Mouse (Mus musculus) stomach, embryonic 15.5 days (tissue): ENCODE measurements around the gene Cacna1d. TPM values are rescaled to one million over a fixed set of nuclear protein-coding genes. Genes with fewer than 3 reads are reported as not detected.

Experiments
- ATAC-seq: fragments of 200-750 bp; cut with Nextera tagmentation; 2 replicates; pipeline ENCODE4 v1.8.0; 2017; ENCODE audit warnings: low read depth, moderate number of reproducible peaks, moderate TSS enrichment; ENCODE audit not compliant: insufficient read depth, low FRiP score
- H3K27ac ChIP-seq: fragments of 300-500 bp; sonication (generic); 2 replicates; pipeline ENCODE4 v1.5.1; 2015; ENCODE audit warnings: mild to moderate bottlenecking, inconsistent platforms
- H3K27me3 ChIP-seq: fragments of 300-500 bp; sonication (generic); replicated peaks from 2 replicates; pipeline ENCODE4 v1.6.1; 2015; ENCODE audit warnings: inconsistent platforms
- H3K36me3 ChIP-seq: fragments of 300-500 bp; sonication (generic); 2 replicates; pipeline ENCODE4 v1.6.1; 2015; ENCODE audit warnings: inconsistent platforms
- H3K4me1 ChIP-seq: fragments of 300-500 bp; sonication (generic); 2 replicates; pipeline ENCODE4 v1.6.1; 2015; ENCODE audit warnings: inconsistent platforms
- H3K4me2 ChIP-seq: fragments of 300-500 bp; sonication (generic); 2 replicates; pipeline ENCODE4 v1.6.1; 2015; ENCODE audit warnings: mild to moderate bottlenecking, inconsistent platforms
- H3K4me3 ChIP-seq: fragments of 300-500 bp; sonication (generic); replicated peaks from 2 replicates; pipeline ENCODE4 v1.5.1; 2015; ENCODE audit warnings: inconsistent platforms
- H3K9ac ChIP-seq: fragments of 300-500 bp; sonication (generic); 2 replicates; pipeline ENCODE4 v1.6.1; 2015; ENCODE audit warnings: inconsistent platforms
- H3K9me3 ChIP-seq: fragments of 300-500 bp; sonication (generic); 2 replicates; pipeline ENCODE4 v1.6.1; 2016; ENCODE audit warnings: inconsistent platforms
- WGBS: fragments of 180-500 bp; shearing (Covaris S2); methylation state at CpG from one replicate; pipeline ENCODE4 v1.1.7; 2015; 5-methylcytosine and 5-hydroxymethylcytosine counted together
- polyA plus RNA-seq: library from polyadenylated mRNA; unstranded; fragments of >200 nt; fragmentation: Nextera tagmentation; extraction: Ambion mirVana; gene quantifications from 2 replicates; pipeline ENCODE4 v1.2.1, GENCODE M21; 2015

Cacna1d gene
- polyA plus RNA-seq, 1 experiment from 2014 or later: 6.1 TPM

DNA sequence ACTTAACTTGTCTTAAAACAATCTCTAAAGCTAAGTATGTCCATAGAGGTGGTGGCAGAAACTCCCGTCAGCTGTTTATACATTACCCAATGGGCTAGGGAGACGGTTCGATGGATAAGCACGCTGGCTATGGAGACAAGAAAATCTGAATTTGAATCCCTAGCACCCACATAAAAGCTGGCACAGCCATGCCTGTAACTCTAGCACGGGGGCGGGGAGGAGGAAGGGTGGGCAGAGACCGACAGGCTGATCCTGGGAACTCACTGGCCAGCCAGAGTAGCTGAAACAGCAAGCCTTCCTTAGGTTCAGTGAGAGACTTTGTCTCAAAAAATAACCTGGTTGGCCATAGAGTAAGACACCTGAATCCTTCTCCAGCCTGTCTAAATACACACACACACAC lies 33.8 kb downstream of the Cacna1d start:
- no peak overlapping the region for H3K27ac ChIP-seq
- H3K27me3 ChIP-seq: no peaks in the 10 kb centered on the region
- no peak for ATAC-seq
- H3K4me2 ChIP-seq: no peak overlapping the region
- no peaks in the 10 kb centered on the region for H3K9me3 ChIP-seq
- 69% methylated on average over 7 of the region's 7 CpGs for WGBS
- no peak overlapping the region for H3K9ac ChIP-seq
- no peaks in the 10 kb centered on the region for H3K36me3 ChIP-seq
- no peak overlapping the region for H3K4me3 ChIP-seq
- peaks cover 5% of the 10 kb centered on the region; the same call in 1 of the 2 replicates for H3K4me1 ChIP-seq

DNA sequence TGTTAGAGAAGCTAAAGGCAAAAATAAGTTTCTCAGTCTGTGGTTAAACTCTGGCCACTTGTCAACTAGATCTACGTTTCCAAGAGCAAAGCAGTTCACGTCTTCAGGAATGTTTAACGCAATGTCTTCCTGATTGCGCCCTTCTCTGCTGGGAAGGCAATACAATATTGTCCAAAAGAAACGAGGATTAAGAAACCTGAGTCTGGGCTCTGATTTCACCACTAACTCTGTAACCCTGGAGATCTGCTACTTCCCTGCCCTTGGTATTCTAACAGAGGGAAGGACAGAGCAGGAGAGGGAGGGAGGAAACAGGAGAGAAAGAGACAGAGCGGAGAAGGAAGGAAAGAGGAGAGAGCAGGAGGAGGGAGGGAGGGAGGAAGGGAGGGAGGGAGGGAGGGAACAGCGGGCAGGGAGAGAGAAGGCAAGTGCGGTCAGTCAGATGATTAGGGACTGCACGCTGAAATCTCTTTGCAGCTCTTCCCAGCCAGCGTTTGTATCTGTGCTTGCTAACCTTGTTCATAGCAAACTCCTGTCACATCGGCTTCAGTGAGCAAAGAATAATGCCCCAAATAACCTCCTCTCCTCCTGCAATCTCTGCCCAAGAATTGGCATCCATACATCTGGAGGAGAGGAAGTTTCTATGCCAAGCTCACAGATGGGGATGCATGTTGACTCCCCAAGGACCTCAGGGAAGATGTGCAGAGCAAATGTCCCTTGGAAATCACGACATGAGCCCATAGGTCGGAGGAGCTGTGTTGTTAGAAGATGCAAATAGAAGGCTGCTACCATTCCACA lies 35.3 kb downstream of the Cacna1d start:
- Histone ChIP-seq H3K4me1 (peaks cover 5% of the 10 kb centered on the region; the same call in 1 of the 2 replicates), H3K4me3 (no peak overlapping the region), H3K4me2 (no peak overlapping the region), H3K36me3 (no peaks in the 10 kb centered on the region), H3K9ac (no peak overlapping the region), H3K27me3 (no peaks in the 10 kb centered on the region), H3K9me3 (no peaks in the 10 kb centered on the region), H3K27ac (no peak overlapping the region)
- WGBS: 16% methylated on average over 13 of the region's 13 CpGs
- ATAC-seq: no peak

DNA sequence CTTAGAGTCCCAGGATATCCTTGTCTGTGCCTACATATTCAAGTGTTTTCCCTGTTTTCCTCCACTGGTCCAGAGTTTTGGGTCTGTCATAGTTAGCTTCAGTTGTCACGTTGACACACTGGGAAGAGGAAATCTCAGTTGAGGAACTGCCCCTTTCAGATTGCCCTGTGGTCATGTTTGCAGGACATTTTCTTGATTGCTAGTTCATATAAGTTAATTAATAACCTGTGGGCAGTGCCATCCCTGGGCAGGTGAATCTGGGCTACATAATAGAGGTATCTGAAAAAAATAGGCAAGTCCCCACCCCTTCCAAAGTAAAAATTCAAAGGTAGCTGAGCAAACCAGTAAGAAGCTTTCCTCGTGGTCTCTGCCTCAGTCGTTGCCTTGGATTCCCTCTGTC lies 51.3 kb downstream of the Cacna1d start:
- Histone ChIP-seq H3K4me1 (no peaks in the 10 kb centered on the region), H3K27ac (no peak overlapping the region), H3K36me3 (no peaks in the 10 kb centered on the region), H3K9me3 (no peaks in the 10 kb centered on the region), H3K4me3 (no peak overlapping the region), H3K4me2 (no peak overlapping the region), H3K9ac (no peak overlapping the region), H3K27me3 (no peaks in the 10 kb centered on the region)
- no peak for ATAC-seq
- WGBS: 69% methylated on average over 3 of the region's 3 CpGs

DNA sequence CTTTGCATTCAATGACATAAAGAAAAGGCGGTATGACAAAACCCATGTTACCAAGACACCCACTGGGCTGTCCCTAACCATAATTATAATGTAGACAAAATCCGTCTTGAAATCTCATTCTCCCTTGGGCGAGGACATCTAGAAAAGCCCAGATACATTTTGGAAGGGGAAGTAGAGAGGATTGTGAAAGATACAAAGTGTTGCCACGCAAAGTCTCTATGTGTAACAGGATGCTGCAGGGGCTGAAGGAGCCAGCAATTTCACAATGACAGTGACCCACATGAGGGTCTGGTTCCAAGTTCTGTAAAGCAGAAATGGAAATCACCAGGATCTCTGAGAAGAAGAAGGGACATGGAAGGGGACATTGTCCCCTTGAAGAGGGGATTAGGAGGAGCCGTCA lies 55.9 kb downstream of the Cacna1d start:
- no peaks in the 10 kb centered on the region for H3K9me3 ChIP-seq
- WGBS: 88% methylated on average over 5 of the region's 5 CpGs

DNA sequence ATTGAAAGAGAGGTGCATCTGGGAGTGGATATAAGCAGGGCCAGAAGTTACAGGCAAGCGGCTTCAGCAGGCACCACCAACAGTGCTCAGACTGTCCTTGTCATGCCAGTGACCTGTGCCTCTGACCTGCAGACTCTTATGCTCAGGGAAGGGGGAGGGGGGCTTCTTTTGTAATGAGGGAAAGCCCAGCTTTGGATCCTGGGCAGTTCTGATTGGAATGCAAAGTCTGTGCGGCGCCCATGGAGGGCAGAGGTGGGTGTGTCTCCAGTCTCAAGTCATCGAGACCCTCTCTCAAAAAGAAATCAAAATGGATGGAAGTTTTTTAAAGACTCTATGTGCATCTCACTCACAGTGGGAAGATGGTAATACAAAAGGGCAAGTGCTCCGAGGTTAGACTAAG lies 60.8 kb downstream of the Cacna1d start:
- H3K4me2 ChIP-seq: no peak overlapping the region
- 72% methylated on average over 5 of the region's 5 CpGs for WGBS
- no peak for ATAC-seq

More for the DNA sequence above, 55.9 kb downstream of the Cacna1d start:
- H3K36me3 ChIP-seq: no peaks in the 10 kb centered on the region
- H3K4me1 ChIP-seq: no peaks in the 10 kb centered on the region; the same call in 1 of the 2 replicates
- H3K4me2 ChIP-seq: no peak overlapping the region
- no peak overlapping the region for H3K4me3 ChIP-seq
- H3K27ac ChIP-seq: no peak overlapping the region
- ATAC-seq: no peak
- no peak overlapping the region for H3K9ac ChIP-seq
- H3K27me3 ChIP-seq: no peaks in the 10 kb centered on the region

DNA sequence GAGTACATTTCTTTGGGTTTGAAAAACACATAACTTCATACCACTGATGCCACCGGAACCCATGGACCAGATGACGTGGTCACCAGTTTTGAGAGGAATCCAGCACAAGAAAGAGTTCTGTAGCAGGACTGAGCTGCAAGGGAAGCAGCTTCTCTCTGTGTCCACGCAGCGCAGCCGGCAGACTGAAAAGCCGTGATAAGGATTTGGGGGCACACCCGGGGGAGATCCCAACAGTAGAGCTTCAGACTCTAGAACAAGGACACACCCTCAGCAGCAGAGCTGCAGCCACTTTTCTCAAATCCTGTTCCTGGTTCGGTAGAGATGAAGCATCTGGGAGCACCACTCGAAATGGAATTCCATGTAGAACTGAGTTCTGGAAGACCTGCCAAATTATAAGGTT lies 61.2 kb downstream of the Cacna1d start:
- Histone ChIP-seq H3K4me1 (peaks cover 3% of the 10 kb centered on the region; the same call in 1 of the 2 replicates), H3K9ac (no peak overlapping the region), H3K27me3 (no peaks in the 10 kb centered on the region), H3K4me3 (no peak overlapping the region), H3K4me2 (no peak overlapping the region), H3K9me3 (no peaks in the 10 kb centered on the region), H3K36me3 (no peaks in the 10 kb centered on the region), H3K27ac (no peak overlapping the region)
- no peak for ATAC-seq
- 83% methylated on average over 9 of the region's 9 CpGs for WGBS

More for the DNA sequence above, 60.8 kb downstream of the Cacna1d start:
- H3K9ac ChIP-seq: no peak overlapping the region
- H3K27ac ChIP-seq: no peak overlapping the region
- H3K9me3 ChIP-seq: no peaks in the 10 kb centered on the region
- H3K27me3 ChIP-seq: no peaks in the 10 kb centered on the region
- no peak overlapping the region for H3K4me3 ChIP-seq
- no peaks in the 10 kb centered on the region for H3K36me3 ChIP-seq
- H3K4me1 ChIP-seq: peaks cover 3% of the 10 kb centered on the region; the same call in 1 of the 2 replicates

DNA sequence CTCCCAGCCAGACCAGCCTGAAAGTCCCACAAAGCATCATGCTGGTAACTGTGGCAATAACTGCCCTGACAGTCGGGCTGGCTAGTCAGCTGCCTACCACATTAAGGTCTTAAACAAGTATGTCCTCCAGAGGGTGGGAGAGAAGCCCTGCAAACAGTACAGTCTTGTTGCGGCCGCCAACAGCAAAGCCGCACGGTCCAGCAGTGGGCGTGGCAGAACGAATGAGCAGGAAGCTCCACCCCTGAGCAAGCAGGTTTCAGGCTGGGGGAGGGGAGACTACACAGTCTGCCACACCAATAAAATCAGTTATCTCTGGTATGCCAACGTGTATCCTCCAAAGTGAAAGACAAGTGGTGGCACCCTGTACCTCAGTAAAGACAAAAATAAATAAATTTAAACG lies 61.6 kb downstream of the Cacna1d start:
- Histone ChIP-seq H3K27ac (no peak overlapping the region), H3K9me3 (no peaks in the 10 kb centered on the region), H3K36me3 (no peaks in the 10 kb centered on the region), H3K4me2 (no peak overlapping the region), H3K9ac (no peak overlapping the region), H3K4me1 (peaks cover 3% of the 10 kb centered on the region; the same call in 1 of the 2 replicates), H3K27me3 (no peaks in the 10 kb centered on the region), H3K4me3 (no peak overlapping the region)
- 0 out of 2 replicates have a peak, but pooled peaks have one; percentile 50 for ATAC-seq
- 48% methylated on average over 9 of the region's 9 CpGs for WGBS

DNA sequence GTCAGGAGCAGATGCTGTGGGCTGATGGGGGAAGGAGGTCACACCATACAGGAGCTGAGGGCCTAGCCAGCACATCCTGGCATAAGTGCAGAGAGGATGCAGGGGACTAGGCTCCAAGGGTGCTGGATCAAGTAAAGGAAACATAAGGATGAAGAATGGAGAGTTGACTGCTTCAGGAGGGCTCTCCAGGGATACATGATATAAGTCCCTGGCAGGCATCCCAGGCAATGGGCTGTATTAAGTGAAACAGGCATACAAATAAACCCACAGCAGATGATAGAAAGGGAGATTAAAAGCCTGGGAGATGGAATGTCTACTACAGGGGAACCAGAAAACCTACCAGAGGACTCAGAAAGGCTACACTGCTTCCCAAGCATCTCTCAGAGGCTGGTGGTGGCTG lies 62.5 kb downstream of the Cacna1d start:
- Histone ChIP-seq H3K27ac (no peak overlapping the region), H3K36me3 (no peaks in the 10 kb centered on the region), H3K9me3 (no peaks in the 10 kb centered on the region), H3K27me3 (no peaks in the 10 kb centered on the region), H3K4me2 (no peak overlapping the region), H3K9ac (no peak overlapping the region), H3K4me1 (peaks cover 3% of the 10 kb centered on the region; the same call in 1 of the 2 replicates), H3K4me3 (no peak overlapping the region)
- ATAC-seq: no peak

DNA sequence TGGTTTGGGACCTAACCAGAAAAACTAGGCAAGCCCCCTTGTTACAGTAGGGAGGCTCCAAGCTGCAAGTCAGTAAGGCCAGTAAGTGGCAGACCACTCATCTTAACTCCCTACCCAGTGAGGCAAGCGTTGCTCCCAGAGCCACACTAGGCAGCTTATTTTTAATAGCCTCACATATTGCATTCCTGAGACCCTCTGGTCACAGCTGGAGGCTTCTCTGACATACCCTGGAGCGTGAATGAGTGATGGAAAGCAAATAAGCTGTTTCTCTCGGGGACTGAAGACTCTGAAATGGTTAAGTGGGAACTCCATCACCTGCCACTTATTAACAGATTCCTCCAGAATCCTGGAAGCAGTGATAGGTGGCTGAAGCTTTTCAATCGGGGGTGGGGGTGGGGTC lies 65.4 kb downstream of the Cacna1d start:
- H3K9ac ChIP-seq: no peak overlapping the region
- H3K27ac ChIP-seq: no peak overlapping the region
- no peak overlapping the region for H3K4me2 ChIP-seq
- no peaks in the 10 kb centered on the region for H3K27me3 ChIP-seq
- H3K4me1 ChIP-seq: peaks cover 3% of the 10 kb centered on the region; the same call in 1 of the 2 replicates
- no peaks in the 10 kb centered on the region for H3K9me3 ChIP-seq
- ATAC-seq: no peak
- H3K36me3 ChIP-seq: no peaks in the 10 kb centered on the region
- no peak overlapping the region for H3K4me3 ChIP-seq
- WGBS: 36% methylated on average over 4 of the region's 4 CpGs

DNA sequence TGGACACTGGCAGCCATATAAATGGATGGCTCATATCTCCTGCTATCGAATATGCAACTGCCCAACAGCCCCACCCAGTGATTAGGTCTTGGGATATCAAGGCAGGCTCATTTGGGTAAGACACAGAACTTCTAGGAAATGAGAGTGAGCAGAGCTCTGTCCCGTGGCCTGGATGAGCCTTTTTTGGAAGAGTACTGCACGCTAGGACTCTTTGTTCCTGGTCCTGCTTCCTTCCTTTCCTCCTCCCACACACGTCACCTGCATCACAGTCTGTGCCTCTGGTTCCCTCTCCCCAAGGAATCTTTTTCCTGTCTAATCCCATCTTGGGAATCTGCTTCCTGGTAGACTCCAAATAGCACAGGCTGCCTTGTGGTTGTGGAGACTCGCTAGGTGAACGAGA lies 66.1 kb downstream of the Cacna1d start:
- H3K27ac ChIP-seq: no peak overlapping the region
- no peak overlapping the region for H3K4me2 ChIP-seq
- H3K4me3 ChIP-seq: no peak overlapping the region
- H3K4me1 ChIP-seq: 0 out of 2 replicates have a peak, but pooled peaks cover 3% of the 10 kb centered on the region
- H3K9ac ChIP-seq: no peak overlapping the region
- H3K9me3 ChIP-seq: no peaks in the 10 kb centered on the region
- WGBS: 60% methylated on average over 6 of the region's 6 CpGs
- ATAC-seq: no peak
- no peaks in the 10 kb centered on the region for H3K36me3 ChIP-seq
- no peaks in the 10 kb centered on the region for H3K27me3 ChIP-seq

DNA sequence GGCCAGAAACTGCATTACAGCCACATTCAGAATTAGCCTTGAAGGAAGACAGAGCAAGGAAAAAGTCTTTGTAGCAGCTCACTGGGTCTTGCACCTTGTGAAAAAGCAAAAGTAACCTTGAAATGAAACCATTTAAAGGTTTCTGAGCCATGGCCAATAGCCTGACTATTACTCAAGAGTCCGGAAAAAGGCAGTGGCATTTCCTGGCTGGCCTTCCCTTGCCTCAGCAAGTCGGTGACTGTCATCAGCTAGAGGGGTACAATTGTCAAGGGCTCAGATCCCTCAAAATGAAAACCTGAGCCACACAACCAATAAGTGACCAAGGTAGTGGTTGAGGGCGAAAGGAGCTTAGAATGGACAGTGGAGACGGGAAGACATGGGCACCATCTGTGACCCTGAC lies 66.6 kb downstream of the Cacna1d start:
- Histone ChIP-seq H3K4me1 (0 out of 2 replicates have a peak, but pooled peaks cover 6% of the 10 kb centered on the region), H3K27me3 (no peaks in the 10 kb centered on the region), H3K4me3 (no peak overlapping the region), H3K9me3 (no peaks in the 10 kb centered on the region), H3K36me3 (no peaks in the 10 kb centered on the region), H3K27ac (no peak overlapping the region), H3K9ac (no peak overlapping the region), H3K4me2 (no peak overlapping the region)
- 93% methylated on average over 4 of the region's 4 CpGs for WGBS
- ATAC-seq: no peak

DNA sequence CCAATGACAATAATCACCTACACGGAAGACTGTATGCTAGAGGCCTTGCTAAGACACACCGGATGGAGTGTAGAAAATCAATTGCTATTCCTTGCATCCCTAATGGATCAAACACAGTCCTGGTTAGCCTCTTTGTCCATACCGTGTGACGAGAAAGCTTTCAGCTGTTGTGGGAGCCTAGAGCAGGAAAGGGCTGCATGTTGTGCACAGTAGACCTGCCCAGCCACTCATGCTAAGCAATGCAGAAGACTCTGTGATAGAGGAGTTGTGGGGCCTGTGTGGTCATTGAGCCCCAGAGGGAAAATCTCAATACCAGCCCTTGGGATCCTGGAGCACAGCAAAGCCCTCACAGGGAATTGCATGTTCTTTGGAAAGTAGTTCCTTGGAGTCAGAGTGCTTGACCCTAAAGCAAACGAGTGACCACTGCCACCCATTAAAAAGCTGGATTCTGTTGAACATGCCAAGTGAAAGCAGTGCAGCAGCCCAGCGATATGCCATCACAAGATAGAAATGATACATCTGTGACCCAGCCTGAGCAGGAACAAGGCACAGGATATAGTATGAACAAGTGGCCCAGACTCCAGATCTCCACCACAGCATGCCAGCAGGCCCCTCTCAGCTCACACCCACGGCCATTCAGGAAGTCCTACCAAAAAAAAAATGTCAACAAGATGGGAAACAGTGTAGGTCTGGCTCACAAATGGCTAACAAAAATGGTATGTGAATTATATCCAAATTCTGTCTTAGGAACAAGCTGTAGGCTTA lies 68.7 kb downstream of the Cacna1d start:
- Histone ChIP-seq H3K27ac (no peak overlapping the region), H3K9ac (no peak overlapping the region), H3K27me3 (no peaks in the 10 kb centered on the region), H3K4me2 (no peak overlapping the region), H3K9me3 (no peaks in the 10 kb centered on the region), H3K4me1 (0 out of 2 replicates have a peak, but pooled peaks cover 10% of the 10 kb centered on the region), H3K4me3 (no peak overlapping the region), H3K36me3 (no peaks in the 10 kb centered on the region)
- 79% methylated on average over 7 of the region's 7 CpGs for WGBS
- ATAC-seq: no peak
